Mouse (Mus musculus) ovary, postnatal 14 days (tissue): ENCODE data around the gene Usp49.
"Not testable (repeated sequence)": the region's sequence is repeated elsewhere in the genome, so short reads cannot be mapped to it uniquely, and the experiment has no call there.

Experiments used
- DNase-seq: peaks from one replicate; pipeline ENCODE4 v3.0.0; 2022; ENCODE audit warnings: low spot score

Usp49 gene

GRCm38 (mm10) chr17:47610849-47611660, 19.4 kb upstream of the Usp49 start, which contains the start of the genes Bysl, Med20 and Gm20517:
Bysl (minus strand) TSS chr17:47611492.
Med20 (plus strand) TSS chr17:47611582.
Gm20517 (plus strand) TSS chr17:47611589.
- DNase-seq: peak; percentile 95

- DNase-seq: no peak
Observed at GRCm38 (mm10) chr17:47611661-47611982, 18.9 kb upstream of the Usp49 start.

- DNase-seq: no peak
Observed at GRCm38 (mm10) chr17:47614018-47614417, 16.5 kb upstream of the Usp49 start.

- DNase-seq: no peak
Observed at GRCm38 (mm10) chr17:47616119-47616518, 14.4 kb upstream of the Usp49 start.

- no peak for DNase-seq
Observed at GRCm38 (mm10) chr17:47616652-47617051, 13.8 kb upstream of the Usp49 start.

- DNase-seq: no peak
Observed at GRCm38 (mm10) chr17:47617605-47618307, 12.7 kb upstream of the Usp49 start.

- no peak for DNase-seq
Observed at GRCm38 (mm10) chr17:47618556-47619311, 11.8 kb upstream of the Usp49 start.

GRCm38 (mm10) chr17:47622912-47623554, 7.5 kb upstream of the Usp49 start:
- no peak for DNase-seq

GRCm38 (mm10) chr17:47624572-47624971, 5.9 kb upstream of the Usp49 start:
- DNase-seq: not testable (repeated sequence)

GRCm38 (mm10) chr17:47625088-47625487, 5.4 kb upstream of the Usp49 start:
- no peak for DNase-seq

GRCm38 (mm10) chr17:47626031-47626430, 4.5 kb upstream of the Usp49 start:
- no peak for DNase-seq

- DNase-seq: no peak
Observed at GRCm38 (mm10) chr17:47627791-47628190, 2.7 kb upstream of the Usp49 start.

- DNase-seq: peak; percentile 88
Observed at GRCm38 (mm10) chr17:47628851-47629676, 1.4 kb upstream of the Usp49 start.

- DNase-seq: peak; percentile 34
Observed at GRCm38 (mm10) chr17:47629717-47630677, 493 bp upstream of the Usp49 start.

GRCm38 (mm10) chr17:47632181-47632840, 1.8 kb downstream of the Usp49 start:
- DNase-seq: no peak

GRCm38 (mm10) chr17:47633999-47634770, 3.7 kb downstream of the Usp49 start:
- DNase-seq: no peak

- no peak for DNase-seq
Observed at GRCm38 (mm10) chr17:47642992-47643391, 12.5 kb downstream of the Usp49 start.

- peak; percentile 53 for DNase-seq
Observed at GRCm38 (mm10) chr17:47646683-47647082, 16.2 kb downstream of the Usp49 start.

- no peak for DNase-seq
Observed at GRCm38 (mm10) chr17:47648966-47649365, 18.5 kb downstream of the Usp49 start.
